Mouse (Mus musculus) heart, adult 8-10 months (tissue): ENCODE measurements at regions not wholly inside any gene's neighbourhood (a gene's known extent, or its start where the extent isn't known, plus 50 kb on each side); places are given as distances from the start of the nearest gene placed in this dataset.
A peak's percentile ranks its signal among the peaks of the same experiment; 100 is the strongest.

ENCODE experiments used
- DNase-seq: peaks from one replicate; pipeline ENCODE4 v3.0.0; 2022; ENCODE audit warnings: low spot score

- DNase-seq = no peak
Measured at GRCm38 (mm10) chr12:36748345-36748744, 360.0 kb upstream of the Meox2 start.

GRCm38 (mm10) chr12:36765315-36766058 is 342.9 kb upstream of the Meox2 start:
- no peak for DNase-seq

GRCm38 (mm10) chr12:36766167-36766566 is 342.2 kb upstream of the Meox2 start:
- DNase-seq = no peak

DNA sequence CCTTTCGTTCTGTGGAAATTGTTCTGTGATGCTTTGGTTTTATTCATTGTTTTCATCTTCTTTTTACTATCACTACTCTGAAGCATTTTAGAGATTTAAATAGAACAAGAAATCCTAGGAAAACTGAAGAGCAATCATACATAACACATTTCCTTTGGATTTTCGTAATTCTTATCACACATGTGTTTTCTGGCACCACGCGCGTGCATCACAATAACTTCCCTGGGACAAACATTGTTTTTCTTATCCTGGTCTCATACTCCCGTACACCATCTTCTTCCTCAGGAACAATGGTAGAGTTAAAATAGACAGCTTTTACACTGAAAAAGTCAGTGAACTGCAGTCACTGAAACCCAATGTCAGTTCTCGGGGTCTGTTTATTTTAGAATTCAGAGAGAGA is 327.6 kb upstream of the Meox2 start:
- DNase-seq = peak; percentile 42

DNA sequence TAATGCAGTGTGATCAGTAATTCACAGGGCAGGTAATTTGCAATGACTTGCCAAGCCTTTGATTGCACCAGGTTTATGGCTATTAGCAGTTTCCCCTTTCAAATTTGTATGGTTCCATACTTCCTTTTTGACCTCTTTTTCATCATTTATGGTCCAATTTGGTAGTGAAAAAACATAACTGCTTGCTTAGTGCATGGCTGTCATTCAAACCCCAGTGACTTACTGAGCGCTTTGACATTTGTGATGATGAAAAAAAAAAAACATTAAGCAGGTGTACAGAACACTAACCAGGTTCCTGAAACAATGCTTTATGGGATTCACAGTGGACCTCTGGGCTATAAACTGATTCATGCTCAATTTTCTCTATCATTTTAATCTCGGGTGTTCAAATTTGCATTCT is 317.5 kb upstream of the Meox2 start:
- DNase-seq = no peak

DNA sequence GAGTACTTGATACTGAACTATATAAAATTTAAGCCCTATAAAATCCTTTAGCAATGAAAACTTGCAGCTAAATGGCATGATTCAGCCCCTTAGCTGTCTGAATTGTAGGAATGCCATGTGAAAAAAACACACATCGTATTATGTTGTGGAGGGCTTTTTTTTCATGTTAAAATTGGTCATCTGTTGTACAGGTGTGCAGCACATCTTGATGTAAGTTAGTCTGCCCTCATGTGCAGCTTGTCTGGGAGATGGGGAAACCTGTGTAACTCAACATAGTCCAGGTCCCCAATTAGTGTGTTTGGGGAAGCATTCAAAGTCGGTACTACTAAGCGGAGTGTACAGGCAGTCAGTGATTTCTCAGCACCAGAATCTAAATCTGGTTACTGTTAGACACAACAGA is 316.9 kb upstream of the Meox2 start:
- no peak for DNase-seq

GRCm38 (mm10) chr12:36792205-36792604 is 316.1 kb upstream of the Meox2 start:
- no peak for DNase-seq

- no peak for DNase-seq
Measured at GRCm38 (mm10) chr12:36793799-36794198, 314.5 kb upstream of the Meox2 start.

DNA sequence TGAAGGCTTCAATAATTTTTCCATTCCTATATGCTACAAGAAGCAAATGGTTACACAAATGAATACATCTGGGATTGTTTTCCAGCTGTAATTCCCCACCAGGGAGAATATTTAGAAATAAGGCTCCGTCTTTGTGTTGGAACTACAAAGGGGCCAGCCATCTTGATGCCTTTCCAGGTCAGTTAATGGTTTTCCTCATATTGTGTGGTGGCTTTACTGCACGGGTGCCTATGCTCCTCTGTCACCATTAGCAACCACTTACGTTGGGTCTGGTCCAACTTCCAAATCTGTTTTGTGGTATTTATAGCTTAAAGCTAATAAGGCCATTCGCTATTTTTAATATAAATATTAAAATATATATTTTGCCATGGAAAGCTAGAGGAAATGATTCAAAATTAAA is 312.1 kb upstream of the Meox2 start:
- DNase-seq = no peak

GRCm38 (mm10) chr12:36817938-36818337 is 290.4 kb upstream of the Meox2 start:
- DNase-seq = no peak

GRCm38 (mm10) chr12:36818852-36819251 is 289.5 kb upstream of the Meox2 start:
- DNase-seq = no peak

DNA sequence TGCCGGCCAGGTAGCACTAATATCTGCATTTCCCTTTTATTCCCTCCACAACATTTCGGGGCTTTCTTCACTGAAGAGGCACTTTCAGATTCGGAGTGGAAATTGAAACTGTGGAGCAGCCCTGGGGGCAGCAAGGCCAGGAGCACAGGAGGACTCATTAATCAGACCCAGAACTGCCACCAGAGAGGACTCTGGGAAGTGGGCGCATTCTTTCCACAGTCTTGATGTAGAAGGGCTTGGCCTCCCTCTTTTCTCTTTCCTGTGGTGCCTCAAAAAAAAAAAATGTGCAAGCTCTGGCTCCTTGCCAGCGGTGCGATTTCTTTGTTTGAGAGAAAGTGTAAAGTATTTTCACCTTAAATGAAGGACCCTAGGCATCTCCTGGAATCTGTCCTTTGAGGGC is 281.6 kb upstream of the Meox2 start:
- DNase-seq = no peak

DNA sequence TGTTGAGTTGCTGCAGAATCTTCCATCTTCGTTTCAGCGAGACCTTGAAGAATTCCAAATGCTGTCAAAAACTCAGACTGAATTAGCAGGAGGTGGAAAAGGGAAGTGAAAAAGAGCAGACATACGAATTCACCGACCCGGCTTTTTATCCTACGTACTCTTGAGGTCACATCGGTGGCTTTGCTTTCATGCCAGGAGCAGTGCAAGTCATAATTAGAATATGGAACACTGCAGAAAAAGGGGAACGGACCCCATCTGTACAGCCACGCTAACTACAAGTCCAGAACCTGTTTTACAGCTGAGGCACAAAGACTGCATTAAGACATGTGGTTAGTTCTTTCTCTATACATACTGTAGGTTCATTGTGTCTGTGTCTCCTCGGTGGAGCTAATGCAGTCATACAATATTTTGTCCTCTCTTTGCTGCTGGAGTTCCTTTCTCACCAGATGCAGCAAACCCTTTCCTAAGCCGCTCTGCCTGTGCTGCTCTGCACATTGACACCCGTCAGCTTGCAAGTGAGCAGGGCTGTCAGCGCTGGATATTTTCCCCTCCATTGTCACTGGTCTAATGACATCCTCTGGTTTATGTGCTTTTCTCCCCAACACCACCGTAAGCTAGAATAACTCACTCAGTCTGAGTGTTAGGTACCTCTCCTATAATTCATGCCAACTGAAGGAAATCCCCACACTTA is 276.9 kb upstream of the Meox2 start:
- no peak for DNase-seq

DNA sequence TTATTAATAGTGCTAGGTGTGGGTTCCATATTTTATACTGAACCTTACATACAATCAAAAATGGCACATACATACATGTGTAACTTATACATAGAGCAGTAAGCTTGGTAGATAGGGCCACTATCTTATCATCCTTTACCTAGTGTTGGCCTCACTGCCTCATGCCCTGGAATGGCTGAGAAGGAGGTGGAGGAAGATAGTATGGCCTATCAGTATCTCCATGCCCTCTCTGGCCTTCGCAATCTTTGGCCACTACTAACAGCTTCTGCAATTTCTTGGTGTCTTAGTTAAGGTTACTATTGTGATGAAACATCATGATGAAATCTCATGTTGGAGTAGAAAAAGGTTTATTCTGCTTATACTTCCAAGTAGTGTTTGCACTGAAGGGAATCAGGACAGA is 265.4 kb upstream of the Meox2 start:
- DNase-seq = no peak

DNA sequence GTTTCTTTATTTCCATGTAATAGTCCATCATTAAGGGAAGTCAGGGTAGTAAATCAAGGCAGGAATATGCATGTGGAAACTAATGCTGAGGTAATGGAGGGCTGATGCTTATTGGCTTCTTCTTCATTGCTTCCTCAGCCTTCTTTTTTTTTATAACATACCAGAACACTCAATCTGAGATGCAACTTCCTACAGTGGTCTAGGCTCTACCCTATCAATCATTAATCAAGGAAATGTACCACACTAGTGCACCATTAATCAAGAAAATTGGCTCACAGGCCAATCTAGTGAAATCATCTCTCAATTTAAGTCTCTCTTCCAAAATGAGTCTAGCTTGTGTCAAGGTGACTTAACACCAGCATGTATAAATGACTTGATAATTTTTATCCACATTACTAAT is 263.2 kb upstream of the Meox2 start:
- DNase-seq = no peak

DNA sequence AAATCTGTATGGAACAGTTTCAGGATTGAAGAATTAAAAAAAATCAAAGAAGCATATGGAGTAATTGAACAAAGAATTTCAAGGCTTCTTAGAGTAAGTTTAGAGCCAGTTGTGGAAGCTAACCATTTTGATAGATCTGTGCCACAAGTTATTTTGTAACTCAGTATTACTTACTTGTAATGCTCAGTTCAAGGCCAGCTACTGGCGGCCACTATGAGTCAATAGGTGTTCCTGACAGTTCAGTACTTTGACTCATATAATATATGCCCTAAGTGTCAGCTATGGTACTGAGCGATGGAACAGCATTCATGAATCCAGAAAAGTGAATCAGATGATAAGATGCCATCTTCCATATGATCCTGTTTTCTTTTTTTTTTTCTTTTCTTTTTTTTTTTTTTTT is 259.3 kb upstream of the Meox2 start:
- no peak for DNase-seq

- no peak for DNase-seq
Measured at GRCm38 (mm10) chr12:36863113-36863512, 245.2 kb upstream of the Meox2 start.

DNA sequence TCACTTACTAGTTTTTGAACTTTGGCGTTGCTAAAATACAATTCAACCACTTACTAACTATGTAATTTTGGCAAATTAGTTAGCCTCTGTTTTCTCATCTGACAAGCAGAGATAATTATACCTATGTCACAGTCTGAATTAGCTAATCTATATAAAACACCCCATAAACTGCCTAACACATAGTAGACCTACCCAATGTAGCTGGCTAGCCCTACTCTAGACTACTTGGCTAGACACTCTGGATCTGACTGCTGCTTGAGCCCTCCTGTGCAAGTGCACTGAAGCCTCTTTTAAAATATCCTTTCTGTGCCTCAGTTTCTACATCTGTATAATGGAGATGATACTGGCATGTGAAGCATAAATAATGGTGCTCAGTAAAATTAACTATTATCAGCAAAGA is 227.6 kb upstream of the Meox2 start:
- no peak for DNase-seq

DNA sequence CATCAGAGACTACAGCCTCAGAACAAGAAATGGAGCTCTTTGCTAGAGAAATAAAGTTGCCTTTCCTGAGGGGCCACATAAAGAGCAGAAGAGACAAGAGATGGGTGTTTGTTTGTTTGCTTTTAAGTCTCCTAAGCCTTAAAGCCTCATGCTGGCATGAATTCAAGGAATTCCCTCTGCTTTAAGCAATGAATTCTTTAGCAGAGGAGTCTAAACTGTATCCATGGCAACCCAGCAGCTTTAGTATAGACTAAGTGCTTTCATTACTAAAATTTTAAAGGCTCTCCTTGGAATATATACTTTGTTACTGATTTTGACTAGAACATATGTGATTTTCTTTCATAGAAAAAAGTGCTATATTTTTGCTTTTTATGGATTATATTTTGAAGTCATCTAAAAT is 195.0 kb upstream of the Meox2 start:
- no peak for DNase-seq

DNA sequence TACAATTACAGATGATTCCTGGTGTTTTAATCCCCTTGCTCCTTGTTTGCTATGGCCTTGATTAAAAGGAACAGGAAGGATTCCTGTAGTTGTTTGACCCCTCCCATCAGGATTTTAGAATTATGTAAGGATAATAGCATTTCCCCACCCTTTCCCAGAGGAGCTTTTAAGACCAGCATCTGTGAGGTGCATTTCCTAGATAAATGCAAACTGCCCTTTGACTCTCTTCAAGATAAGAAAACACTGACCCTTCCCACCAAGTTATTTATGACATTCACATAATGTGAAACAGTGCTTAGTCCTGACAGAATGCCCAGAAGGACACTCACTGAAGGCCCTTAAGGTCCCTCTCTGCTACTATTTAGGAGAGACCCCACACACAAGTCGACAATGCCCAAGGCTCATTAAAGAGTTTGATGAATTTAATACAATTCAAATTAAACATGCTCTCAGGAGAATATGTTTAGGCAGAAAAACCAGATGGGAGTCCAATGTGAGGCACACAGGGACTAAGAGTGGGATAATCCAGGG is 190.7 kb upstream of the Meox2 start:
- peak; percentile 69 for DNase-seq

GRCm38 (mm10) chr12:36918294-36918876 is 190.0 kb upstream of the Meox2 start:
- no peak for DNase-seq

DNA sequence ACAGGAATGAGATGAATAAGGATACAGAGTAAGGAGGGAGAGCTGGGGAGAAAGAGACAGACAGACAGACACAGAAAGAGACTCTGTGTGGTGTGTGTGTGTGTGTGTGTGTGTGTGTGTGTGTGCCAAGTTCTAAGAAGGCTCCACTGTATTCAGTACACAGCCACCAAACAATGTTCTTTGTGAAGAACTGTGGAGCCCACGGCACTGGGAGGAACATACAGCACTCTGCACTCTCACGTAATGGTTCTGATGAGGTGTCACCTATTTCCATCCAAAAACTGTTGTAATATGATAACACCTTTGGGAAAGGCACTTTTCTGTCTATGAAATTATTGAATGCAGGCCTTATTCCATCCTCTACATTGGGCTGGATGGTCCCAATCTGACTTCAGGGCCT is 184.8 kb upstream of the Meox2 start:
- no peak for DNase-seq

GRCm38 (mm10) chr12:36926225-36926624 is 182.1 kb upstream of the Meox2 start:
- DNase-seq = no peak
